Mouse (Mus musculus) thymus, postnatal 0 days (tissue): ENCODE data around the gene Fam81a. TPM values are rescaled to one million over a fixed set of nuclear protein-coding genes. Genes with fewer than 3 reads are reported as not detected.

ENCODE experiments used
- DNase-seq: peaks from one replicate; pipeline ENCODE4 v3.0.0-alpha.2; 2015; ENCODE audit warnings: low spot score
- polyA plus RNA-seq: library from polyadenylated mRNA; unstranded; fragments of >200 nt; fragmentation: Nextera tagmentation; extraction: Ambion mirVana; gene quantifications from 2 replicates; pipeline ENCODE4 v1.2.1, GENCODE M21; 2015

The Fam81a gene
- polyA plus RNA-seq, 1 experiment from 2014 or later, result 0.33 TPM

DNA sequence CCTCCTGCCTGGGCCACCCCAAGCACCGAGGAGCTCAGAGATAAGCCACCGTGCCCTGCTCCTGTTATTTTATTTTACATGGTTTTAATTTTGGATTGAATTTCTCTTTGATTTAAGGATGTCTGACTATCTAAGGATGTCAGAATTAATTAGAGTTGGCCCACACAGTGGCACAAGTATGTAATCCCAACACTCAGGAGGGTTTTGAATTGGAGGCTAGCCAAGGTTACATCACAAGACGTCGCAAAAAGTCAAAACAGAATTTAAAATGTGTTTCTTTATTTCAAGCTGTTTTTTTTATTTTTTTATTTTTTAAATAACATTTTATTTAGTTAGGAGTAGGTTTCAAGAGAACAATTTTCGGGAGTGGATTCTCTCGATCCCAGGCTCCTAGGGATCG lies 31.5 kb downstream of the Fam81a start:
- DNase-seq, result no peak

DNA sequence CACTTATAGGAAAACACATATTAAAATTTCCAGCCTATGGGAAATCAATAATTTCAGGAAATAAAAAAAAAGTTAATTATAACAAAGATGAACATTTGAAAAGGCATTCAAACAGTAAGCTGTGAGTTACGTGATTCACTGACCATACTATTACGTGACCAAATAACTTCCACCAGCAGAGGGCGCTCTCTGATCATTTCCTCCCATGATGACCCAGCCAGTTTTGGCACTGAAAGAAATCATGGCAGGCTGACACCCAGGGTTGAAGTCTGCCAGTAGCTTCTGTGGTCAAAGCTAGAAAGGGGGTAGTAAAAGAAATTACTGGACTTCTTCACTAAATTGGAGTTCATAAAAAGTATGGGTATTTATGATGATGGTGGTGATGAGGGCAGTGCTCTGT lies 33.1 kb downstream of the Fam81a start:
- peak; percentile 65 for DNase-seq

DNA sequence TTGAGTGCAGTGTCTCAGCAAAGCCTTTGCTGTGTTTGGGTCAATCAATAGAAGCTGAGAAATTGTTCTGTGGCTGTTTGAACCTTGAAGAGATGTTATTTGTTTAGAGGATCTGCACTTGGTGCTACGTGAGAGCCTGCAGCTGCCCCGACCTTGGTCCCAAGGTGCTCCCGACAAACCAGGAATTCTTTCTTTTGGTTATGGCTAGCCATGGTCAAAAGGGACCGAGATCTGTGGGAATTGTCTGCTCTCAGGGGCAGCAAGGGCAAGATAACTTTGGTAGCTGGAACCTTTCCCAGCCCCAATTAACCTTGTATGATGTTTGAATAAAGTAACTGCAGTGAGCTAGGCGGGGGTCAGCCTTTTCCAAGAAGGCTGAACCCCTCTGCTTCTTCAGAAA lies 34.2 kb downstream of the Fam81a start:
- DNase-seq, result no peak

DNA sequence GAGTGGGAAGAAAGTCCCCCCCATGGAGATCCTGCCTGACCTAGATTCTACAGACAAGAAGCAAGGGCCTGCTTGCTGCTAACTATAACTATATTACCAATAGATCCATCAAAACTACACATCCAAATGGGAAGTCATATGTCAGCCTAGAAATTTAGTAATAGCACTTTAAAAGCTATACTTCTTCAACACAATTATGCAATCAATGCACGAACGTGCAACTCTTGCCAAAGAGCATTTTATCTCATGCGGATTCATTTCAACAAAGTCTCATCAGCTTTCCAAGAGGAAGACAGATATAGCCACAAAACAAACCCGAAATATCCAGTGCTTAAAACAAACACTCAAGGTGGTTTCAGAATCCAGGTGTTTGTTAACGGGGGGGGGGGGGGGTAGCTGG lies 36.8 kb downstream of the Fam81a start:
- DNase-seq, result no peak

DNA sequence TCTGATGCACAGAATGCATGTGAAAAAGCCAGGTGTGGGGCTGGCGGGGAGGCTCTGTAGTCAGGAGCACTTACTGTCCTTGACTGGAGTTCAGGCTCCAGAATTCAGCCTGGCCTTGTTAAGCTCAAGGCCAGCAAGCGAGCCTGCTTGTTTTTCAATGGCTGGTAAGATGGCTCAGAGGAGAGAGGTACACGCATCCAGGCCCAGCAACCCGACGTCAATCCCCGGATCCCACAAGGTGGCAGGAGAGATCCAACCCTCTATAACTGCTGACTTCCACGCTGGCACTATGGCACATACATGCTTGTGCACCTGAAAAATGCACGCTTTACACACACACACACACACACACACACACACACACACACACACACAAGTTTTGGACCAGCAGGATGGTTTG lies 39.3 kb downstream of the Fam81a start:
- DNase-seq, result no peak

DNA sequence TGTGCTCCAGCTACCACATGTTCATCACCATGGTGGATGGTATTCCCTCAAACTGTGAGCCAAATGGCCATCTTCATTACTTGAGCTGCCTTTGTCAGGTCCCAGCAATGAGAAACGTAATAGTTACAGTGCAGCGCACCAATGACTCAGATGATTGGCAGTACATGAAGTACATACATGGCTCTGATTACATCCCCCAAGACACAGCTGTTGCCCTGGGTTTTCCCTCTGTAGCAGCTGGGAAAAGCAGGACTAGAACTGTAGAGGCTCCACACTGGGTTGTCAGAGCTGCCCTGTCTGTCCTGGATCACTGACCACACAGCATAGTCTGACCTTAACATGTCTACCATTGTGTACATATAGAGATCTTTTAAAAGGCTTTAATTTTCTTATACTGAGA lies 44.8 kb downstream of the Fam81a start:
- no peak for DNase-seq

DNA sequence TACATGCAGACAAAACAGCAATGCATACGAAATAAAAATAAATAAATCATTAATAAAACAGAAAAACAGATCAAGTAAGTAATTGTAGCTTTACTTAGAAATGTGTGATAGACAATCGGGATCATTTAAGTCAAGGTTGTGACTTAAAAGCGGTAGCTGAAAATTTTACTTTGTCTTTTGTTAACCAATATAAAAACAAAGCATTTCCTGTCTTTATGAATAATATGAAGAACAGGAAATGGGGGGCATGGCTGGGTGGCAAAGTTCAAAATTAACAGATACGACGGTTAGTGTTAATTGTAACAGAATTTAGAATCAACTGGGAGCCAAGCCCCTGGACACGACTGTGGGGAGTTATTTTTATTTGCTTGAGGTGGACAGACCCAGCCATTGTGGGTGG lies 47.3 kb downstream of the Fam81a start:
- no peak for DNase-seq

DNA sequence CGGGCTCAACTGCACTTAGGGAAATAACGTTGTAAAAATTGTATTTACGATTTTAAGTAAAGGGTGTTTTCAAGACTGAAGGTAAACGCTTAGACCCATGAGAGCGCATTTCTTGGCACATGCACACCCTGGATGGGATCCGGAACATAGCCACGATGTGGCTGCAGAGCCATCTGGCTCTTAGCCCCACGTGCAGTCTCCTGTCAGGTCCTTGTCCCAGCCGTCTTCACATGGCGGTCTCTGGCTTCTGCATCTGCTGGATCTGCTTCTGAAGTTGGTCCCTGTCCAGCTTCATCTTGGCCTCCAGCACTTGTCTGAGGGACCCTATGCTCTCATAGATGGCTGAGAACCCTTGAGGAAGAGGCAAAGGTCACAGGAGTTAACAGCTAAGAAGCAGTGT lies 51.8 kb downstream of the Fam81a start:
- no peak for DNase-seq

DNA sequence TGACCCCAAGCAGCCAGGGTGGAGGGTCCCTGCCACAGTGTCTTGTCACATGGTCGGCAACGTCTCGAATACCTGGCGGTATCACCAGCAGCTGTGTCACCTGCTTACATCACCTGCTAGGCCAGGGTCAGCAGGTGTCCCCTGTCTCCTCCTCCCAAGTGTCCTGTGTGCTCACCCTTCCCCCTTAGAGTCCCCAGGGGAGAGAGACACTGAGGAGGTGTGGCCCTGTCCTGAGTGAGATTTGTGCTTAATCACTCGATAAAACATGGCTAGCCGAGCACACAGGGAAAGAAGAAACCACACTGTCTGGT lies 53.6 kb downstream of the Fam81a start:
- no peak for DNase-seq

DNA sequence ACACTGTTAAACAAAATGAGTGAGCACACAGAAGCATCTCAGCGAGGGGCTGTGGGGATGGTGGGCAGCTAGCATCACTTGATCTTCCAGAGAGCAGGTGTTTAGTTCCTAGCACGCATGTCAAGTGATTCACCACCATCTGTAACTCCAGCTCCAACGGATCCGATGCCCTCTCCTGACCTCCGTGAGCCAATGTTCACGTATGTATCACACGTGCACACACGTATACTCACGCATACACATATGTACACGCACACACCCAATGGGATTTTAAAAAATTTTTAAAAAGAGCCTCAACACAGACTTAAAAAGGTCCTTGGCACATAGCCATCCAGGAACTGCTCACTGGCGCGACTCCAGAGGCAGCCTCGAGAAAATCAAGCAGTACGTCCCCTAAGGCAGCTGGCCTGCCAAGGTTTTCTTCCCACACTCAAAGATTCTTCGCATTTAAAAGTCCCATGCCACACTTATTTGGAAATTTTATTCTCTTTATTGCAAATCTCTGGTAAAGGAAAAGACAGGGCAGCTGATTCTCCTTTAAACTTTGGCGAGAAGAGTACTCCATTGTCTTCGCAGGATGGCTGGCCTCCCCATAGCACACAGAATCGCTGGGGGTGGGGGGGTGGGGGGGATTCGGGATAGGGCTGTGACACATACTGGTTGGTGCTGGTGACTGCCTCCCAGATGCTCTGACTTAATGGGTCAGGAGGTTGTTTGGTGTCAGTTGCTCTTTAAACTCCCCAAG lies 54.1 kb downstream of the Fam81a start:
- DNase-seq, result no peak

DNA sequence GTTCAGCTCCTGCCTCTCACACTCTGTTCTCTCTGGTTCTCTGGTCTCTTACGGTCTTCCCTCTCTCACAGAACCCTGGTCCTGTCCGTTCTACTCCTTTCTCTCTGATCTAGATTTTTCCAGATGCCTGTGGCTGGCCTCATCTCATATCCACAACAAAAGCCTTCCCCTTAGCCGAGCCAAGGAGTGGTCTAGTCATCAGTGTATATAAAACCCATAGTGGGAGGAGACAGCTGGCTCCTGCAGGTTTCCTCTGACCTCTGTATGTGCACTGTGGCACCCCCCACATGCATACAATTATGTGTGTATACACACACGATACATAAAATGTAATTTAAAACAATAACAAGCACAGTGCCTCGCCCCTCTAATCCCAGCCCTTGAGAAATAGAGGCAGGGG lies 55.0 kb downstream of the Fam81a start:
- no peak for DNase-seq

DNA sequence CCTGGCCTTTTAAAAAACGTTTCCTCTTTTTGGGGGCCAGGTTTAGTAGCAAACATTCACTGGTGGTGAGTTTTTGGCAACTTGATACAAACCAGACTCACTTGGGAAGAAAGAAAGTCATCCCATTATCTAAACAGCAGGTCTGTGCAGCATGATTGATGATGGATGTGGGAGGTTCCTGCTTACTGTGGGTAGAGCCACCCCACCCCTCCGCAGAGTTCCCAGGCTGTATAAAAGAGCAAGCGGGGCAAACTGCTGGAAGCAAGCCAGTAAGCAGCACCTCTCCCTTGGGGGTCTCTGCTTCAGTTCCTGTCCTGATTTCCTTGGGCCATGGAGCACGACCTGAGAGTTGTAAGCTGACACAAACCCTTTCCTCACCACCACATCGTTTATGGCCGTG lies 56.3 kb downstream of the Fam81a start:
- no peak for DNase-seq

DNA sequence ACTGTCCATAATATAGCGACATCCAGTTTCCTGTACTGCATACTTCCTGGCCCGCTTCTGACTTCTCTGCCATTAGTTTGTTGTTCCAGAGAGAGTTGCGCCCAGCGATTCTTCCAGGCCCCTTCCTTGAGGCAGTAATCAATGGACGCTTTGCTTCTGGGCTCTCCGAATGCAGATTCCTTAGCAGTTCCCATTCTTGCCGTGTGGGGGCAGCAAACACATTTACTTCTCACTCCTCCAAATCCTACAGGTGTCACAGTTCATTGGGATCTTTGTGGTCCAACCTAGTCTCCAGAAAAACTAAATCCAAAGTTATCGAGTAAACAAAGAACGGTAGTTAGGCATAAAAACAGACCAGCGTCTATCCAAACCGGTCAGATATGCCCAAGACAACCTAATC lies 58.3 kb downstream of the Fam81a start:
- DNase-seq, result peak; percentile 23

DNA sequence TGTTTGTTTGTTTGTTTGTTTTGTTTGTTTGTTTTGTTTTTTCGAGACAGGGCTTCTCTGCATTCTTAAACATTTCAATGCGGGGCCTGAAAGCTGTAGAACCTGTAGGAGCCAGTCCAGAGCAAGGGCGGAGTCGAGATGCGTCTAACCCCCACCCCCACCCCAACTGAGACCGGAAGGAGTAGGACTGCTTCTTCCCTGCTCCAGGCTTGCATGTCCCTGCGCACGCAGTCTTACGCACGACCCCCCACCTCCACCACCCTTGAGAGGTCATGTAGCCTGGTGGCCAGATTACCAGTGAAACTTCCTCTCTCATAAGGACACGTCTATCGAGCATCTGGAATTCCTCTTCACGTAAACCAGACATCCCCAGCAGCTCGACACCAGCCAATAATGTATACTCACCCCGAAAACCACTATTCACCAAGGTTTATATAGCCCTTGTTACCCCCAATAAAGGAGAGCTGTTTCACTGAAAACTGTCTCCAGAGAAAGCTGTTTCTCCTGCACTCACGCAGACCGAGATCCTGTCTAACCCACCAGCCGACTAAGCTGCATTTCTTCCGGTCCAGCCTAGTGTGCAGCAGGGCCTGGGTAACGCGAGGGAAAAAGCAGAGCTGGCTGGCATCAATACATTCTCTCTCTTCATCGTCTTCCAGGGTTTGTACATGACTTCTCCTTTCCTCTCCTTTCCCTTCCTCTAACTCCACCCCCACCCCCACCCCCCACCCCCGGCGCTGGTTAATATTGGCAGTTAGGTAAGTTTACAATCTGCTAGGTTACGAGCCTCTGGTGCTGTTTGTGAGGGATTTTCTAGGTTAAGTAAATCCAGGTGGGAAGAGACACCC lies 59.8 kb downstream of the Fam81a start:
- DNase-seq, result peak; percentile 18

DNA sequence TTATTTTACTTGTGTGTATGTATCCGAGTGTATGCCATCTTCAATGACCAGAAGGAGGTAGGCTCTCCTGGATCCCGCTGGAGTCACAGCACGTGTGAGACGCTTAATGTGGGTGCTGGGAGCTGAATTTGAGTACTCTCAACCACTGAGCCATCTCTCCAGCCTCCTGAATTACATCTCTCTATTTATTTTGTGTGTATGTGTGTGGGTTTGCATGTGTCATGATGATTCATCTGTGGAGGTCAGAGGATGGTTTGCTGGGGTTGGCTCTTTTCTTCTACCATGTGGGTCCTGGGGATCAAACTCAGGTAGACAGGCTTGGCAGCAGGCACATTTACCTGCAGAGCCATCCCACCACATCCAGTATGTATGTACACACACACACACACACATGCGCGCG lies 60.6 kb downstream of the Fam81a start:
- DNase-seq, result no peak

DNA sequence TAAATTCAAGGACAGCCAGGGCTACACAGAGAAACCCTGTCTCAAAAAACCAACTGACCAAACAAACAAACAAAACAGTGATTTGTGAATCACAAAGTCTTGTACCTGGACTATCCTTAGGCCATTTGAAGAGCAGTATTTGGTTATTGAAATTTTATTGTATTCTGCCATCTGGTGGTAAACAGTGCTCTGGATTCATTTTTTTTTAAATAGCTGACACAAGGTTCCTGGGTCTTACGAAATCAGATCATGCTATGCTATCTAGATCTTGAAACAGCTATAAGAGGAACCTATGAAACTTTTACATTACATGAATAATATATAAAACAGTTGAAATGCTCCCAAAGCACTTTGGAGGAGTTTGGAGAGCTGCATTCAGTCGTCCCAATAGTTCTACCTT lies 61.4 kb downstream of the Fam81a start:
- DNase-seq, result peak; percentile 66

DNA sequence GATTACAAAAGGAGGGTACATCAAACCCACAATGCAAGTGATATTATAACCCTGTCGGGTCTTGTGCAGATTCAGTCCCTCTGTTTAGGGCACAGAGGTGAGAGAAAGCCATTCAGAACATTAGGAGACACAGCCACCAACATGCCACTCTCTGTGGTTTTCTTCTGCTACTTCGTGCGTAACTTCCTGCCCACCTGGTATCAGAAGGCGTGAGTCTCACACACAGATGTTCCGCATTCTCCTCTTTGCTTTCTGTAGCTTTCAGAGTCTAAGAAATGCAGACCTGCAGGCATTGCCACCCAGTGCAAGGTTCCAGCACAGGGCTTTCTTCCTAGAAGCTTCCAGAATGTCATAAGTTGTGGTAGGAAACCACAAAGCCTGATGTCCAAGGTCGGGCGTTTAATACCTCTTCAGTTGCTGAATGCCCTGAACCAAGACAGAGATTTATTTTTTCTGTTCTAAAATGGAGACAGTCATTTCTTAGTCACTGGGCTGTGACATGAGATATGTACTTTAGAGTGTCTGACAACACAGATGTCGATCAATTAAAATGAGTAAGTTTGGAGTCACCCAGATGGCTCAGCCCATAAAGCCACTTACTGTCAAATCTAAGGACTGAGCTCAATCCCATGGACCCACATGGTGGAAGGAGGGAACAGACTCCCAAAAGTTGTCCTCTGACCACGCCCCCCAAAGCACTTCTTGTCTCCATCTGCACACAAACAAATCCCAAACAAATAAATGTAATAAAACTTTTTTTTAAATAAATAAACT lies 62.1 kb downstream of the Fam81a start:
- DNase-seq, result peak; percentile 92

DNA sequence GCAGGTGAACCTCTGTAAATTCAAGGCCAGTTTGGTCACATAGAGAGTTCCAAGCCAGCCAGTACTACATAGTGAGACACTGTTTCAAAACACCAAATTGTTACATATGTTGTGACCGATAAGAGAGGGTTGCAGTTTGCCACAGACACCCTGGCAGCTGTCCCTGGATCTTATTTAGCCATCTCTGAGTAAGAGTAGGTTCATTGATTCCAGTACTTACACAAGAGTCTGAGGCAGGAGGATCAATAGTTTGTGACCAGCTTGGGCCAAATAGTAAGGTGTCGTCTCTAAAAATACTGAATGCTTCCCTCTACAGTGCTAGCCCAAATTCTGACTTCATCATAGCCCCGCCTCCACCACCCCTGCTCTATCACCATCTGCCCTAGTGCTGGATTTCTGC lies 64.3 kb downstream of the Fam81a start:
- DNase-seq, result no peak

DNA sequence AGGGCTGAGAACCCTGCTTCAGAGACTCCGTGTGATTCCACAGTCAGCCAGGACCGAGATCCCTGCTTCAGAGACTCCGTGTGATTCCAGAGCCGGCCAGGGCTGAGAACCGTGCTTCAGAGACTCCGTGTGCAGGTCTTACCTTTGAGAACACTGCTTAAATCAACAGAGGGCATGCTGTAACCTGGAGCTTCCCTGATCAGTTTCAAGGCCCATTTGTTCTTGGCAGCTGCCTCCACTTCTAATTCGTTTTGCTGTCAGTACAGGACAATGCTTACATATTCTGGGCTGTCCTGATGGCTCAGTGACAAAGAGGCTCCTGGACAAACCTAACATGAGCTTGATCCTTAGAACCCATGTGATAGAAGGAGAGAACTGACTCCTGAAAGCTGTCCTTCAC lies 65.2 kb downstream of the Fam81a start:
- DNase-seq, result no peak

DNA sequence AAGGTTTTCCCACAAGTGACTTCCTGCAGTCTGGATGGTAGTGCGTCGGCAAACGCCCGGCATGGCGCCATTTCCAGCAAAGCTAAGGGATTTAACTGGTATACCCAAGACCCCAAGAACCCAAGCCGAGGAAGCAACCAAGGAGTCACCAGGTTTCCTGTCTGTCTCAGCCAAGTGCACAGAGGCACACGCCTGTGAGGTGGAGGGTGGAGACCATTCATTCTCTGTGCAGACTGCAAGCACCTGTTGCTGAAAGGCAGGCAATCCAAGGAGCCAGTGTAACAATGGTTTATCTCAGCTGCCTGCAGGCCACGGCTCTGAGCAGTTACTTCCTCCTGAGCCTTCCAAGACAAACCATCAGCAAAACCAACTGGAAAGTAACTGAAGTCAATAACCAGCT lies 70.0 kb downstream of the Fam81a start:
- peak; percentile 72 for DNase-seq

DNA sequence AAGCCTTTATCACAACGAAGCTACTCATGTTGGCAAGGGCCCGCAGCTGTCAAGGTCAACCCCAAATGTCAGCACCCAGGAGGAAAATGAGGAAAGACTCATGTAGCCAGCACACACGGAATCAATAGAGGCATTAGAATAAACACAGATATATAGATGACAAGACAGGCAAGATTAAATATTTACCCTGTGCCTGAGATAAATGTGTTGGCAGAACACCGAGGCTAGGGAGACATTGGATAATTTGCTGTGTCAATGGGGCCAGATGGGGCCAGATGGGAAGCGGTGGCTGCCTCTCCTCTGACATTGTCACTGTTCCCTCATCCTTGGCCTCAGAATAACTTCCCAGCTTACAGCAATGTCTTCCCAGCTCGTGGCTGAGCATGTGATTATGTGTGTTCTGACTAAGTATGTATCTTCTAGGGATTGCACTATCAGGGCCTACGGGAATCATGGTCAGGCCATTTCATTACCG lies 72.4 kb downstream of the Fam81a start:
- no peak for DNase-seq

DNA sequence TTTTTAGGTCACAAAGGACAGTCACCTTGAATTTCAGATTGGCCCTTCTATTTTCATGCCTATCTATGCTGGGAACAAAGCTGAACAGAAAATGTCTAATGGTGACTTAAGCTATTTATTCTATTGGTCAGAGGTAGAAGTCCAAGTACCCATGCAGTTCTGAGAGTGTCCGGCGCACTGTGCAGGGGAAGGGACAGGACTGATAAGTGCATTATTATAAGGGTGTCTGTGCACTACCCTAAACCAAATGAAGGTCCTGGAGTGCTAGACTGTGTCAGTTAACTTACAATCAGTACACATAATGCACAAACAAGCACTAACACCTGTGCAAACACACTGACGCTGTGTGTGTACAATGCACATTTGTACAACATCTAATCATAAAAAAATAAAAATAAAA lies 74.9 kb downstream of the Fam81a start:
- DNase-seq, result no peak
